Comparison of ENCODE assay signal across 11 mouse cellular contexts in genomic region chr1:192472366-192472765, GRCm38 (mm10).
DNase-seq lines count a peak whose midpoint lies in the region; ATAC-seq and TF ChIP-seq lines count a peak whose summit lies in the region.
"Had no signal": no experiment of that assay in that cellular context is flagged by ENCODE, and none has a peak within 500 bp of the region (broad histone marks: within the 10 kb centered on the region; RNA-seq: fewer than 3 reads in every experiment).

No protein-coding gene starts in this region.

- H3K36me3 ChIP-seq in midbrain, embryonic 14.5 days (ENCODE audit: control insufficient read depth, insufficient read depth, low read length) = no peaks in the 10 kb centered on the region
- H3K36me3 ChIP-seq in midbrain, embryonic 15.5 days (replicated peaks) = no peaks in the 10 kb centered on the region
- no peaks in the 10 kb centered on the region for H3K36me3 ChIP-seq in embryonic facial prominence, embryonic 14.5 days (ENCODE audit: control insufficient read depth, insufficient read depth, low read length)
- no peaks in the 10 kb centered on the region for H3K36me3 ChIP-seq in forebrain, postnatal 0 days (ENCODE audit: insufficient read depth)

- TF ChIP-seq POLR2A in brain, embryonic 14.5 days (IDR thresholded peaks at IDR 0.05; ENCODE audit: borderline replicate concordance, extremely low read depth, insufficient read depth, insufficient read length, poor library complexity, severe bottlenecking) = no peak

- no peaks in the 10 kb centered on the region for H3K27me3 ChIP-seq in midbrain, embryonic 14.5 days (ENCODE audit: control insufficient read depth, insufficient read depth, low read length)
- H3K27me3 ChIP-seq in midbrain, embryonic 15.5 days (replicated peaks) = no peaks in the 10 kb centered on the region
- no peaks in the 10 kb centered on the region for H3K27me3 ChIP-seq in embryonic facial prominence, embryonic 14.5 days (replicated peaks; ENCODE audit: control insufficient read depth, insufficient read depth, low read length)
- H3K27me3 ChIP-seq in forebrain, postnatal 0 days (ENCODE audit: insufficient read depth, low read length) = no peaks in the 10 kb centered on the region
- H3K27me3 ChIP-seq: megakaryocyte, embryonic 14.5 days had no signal

- no peak overlapping the region for H3K27ac ChIP-seq in midbrain, embryonic 14.5 days (replicated peaks; ENCODE audit: low read depth, low read length)
- no peak overlapping the region for H3K27ac ChIP-seq in midbrain, embryonic 15.5 days
- no peak overlapping the region for H3K27ac ChIP-seq in embryonic facial prominence, embryonic 14.5 days (replicated peaks; ENCODE audit: low read depth, low read length)
- no peak overlapping the region for H3K27ac ChIP-seq in forebrain, postnatal 0 days (ENCODE audit: low read depth, low read length)

- H3K4me1 ChIP-seq in midbrain, embryonic 14.5 days (ENCODE audit: control insufficient read depth, insufficient read depth, low read length) = no peaks in the 10 kb centered on the region
- H3K4me1 ChIP-seq in midbrain, embryonic 15.5 days = 0 out of 2 replicates have a peak, but pooled peaks cover 3% of the 10 kb centered on the region
- no peaks in the 10 kb centered on the region for H3K4me1 ChIP-seq in embryonic facial prominence, embryonic 14.5 days (ENCODE audit: control insufficient read depth, insufficient read depth, low read length)
- H3K4me1 ChIP-seq in forebrain, postnatal 0 days (ENCODE audit: insufficient read depth) = no peaks in the 10 kb centered on the region

- no peak for ATAC-seq in midbrain, embryonic 14.5 days (ENCODE audit: low FRiP score, low TSS enrichment)
- ATAC-seq in midbrain, embryonic 15.5 days (replicated peaks) = no peak
- ATAC-seq in embryonic facial prominence, embryonic 14.5 days (ENCODE audit: low read depth) = no peak
- ATAC-seq in forebrain, postnatal 0 days = no peak
- ATAC-seq: liver, postnatal 0 days had no signal

- TF ChIP-seq CTCF in brain, embryonic 14.5 days (IDR thresholded peaks at IDR 0.05; ENCODE audit: borderline replicate concordance, extremely low read depth, insufficient read depth, insufficient read length) = no peak
- no peak for TF ChIP-seq CTCF in forebrain, postnatal 0 days (IDR thresholded peaks at IDR 0.05; ENCODE audit: low read depth)

- intact Hi-C loops in gastrocnemius, postnatal 36 days (cut with DNase I) = no loop called here

- H3K9ac ChIP-seq in midbrain, embryonic 14.5 days (replicated peaks; ENCODE audit: low read length) = no peak overlapping the region
- H3K9ac ChIP-seq in midbrain, embryonic 15.5 days = no peak overlapping the region
- no peak overlapping the region for H3K9ac ChIP-seq in embryonic facial prominence, embryonic 14.5 days (ENCODE audit: low read depth, low read length)
- H3K9ac ChIP-seq in forebrain, postnatal 0 days = no peak overlapping the region
- H3K9ac ChIP-seq: liver, postnatal 0 days had no signal

- peak; percentile 24 for DNase-seq in midbrain, embryonic 14.5 days
- peak; percentile 25 for DNase-seq in brain, embryonic 14.5 days (ENCODE audit: low read depth)
- DNase-seq in embryonic facial prominence, embryonic 14.5 days (ENCODE audit: low spot score) = peak; percentile 81
- DNase-seq in gastrocnemius, postnatal 36 days = no peak
- no peak for DNase-seq in thymus, postnatal 25 days
- no peak for DNase-seq in forebrain, postnatal 0 days
- DNase-seq: cerebellum, postnatal 10 days; kidney, adult 11 months; liver, postnatal 0 days had no signal

- no peak overlapping the region for H3K4me3 ChIP-seq in midbrain, embryonic 14.5 days (replicated peaks; ENCODE audit: low read depth, low read length)
- no peak overlapping the region for H3K4me3 ChIP-seq in midbrain, embryonic 15.5 days
- no peak overlapping the region for H3K4me3 ChIP-seq in embryonic facial prominence, embryonic 14.5 days (ENCODE audit: low read depth, low read length)
- no peak overlapping the region for H3K4me3 ChIP-seq in forebrain, postnatal 0 days (ENCODE audit: low read depth, low read length)
- H3K4me3 ChIP-seq: megakaryocyte, embryonic 14.5 days had no signal

- H3K4me2 ChIP-seq in midbrain, embryonic 14.5 days (ENCODE audit: low read length) = no peak overlapping the region
- no peak overlapping the region for H3K4me2 ChIP-seq in midbrain, embryonic 15.5 days
- H3K4me2 ChIP-seq in embryonic facial prominence, embryonic 14.5 days (ENCODE audit: low read depth, low read length) = no peak overlapping the region
- no peak overlapping the region for H3K4me2 ChIP-seq in forebrain, postnatal 0 days (ENCODE audit: low read depth)

- WGBS in midbrain, embryonic 14.5 days = 65% methylated on average over 4 of the region's 4 CpGs
- WGBS in midbrain, embryonic 15.5 days = 62% methylated on average over 4 of the region's 4 CpGs
- WGBS in embryonic facial prominence, embryonic 14.5 days = 55% methylated on average over 4 of the region's 4 CpGs
- WGBS in forebrain, postnatal 0 days = 63% methylated on average over 4 of the region's 4 CpGs

- H3K9me3 ChIP-seq in midbrain, embryonic 14.5 days (ENCODE audit: control insufficient read depth, low read length) = no peaks in the 10 kb centered on the region
- no peaks in the 10 kb centered on the region for H3K9me3 ChIP-seq in midbrain, embryonic 15.5 days
- H3K9me3 ChIP-seq in embryonic facial prominence, embryonic 14.5 days (ENCODE audit: control insufficient read depth, low read length) = no peaks in the 10 kb centered on the region
- H3K9me3 ChIP-seq in forebrain, postnatal 0 days (ENCODE audit: low read length) = no peaks in the 10 kb centered on the region

Comparison
In these comparisons a context has a peak if more than half of its experiments do, and no peak if none do; other contexts are left out.
1. DNase-seq: peak in midbrain, embryonic 14.5 days (single experiment), brain, embryonic 14.5 days (single experiment) and embryonic facial prominence, embryonic 14.5 days (single experiment); none in gastrocnemius, postnatal 36 days (0 of 2), thymus, postnatal 25 days (single experiment) and forebrain, postnatal 0 days (single experiment).